Mouse (Mus musculus): ENCODE measurements at regions not wholly inside any gene's neighbourhood (a gene's known extent, or its start where the extent isn't known, plus 50 kb on each side); places are given as distances from the start of the nearest gene placed in this dataset.
A peak's percentile ranks its signal among the peaks of the same experiment; 100 is the strongest.

DNA sequence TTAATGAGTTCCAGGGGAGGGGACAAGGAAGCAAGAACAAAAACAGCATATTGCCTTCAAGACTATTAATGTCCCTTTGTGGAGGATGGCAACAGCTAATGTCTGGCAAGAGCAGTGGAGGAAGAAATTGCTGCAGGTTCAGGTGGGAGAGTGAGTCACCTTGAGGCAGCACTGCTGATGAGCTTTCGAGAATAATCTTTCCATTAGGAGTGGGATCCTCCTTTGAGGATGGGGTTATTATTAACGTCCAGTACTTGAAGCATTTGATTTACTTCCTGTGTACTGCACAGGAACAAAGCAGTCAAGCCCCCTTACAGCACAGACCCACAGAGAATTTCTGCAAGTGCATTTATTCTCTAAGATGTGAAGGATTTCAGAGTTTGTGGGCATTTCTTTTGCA, 671.2 kb upstream of the Stxbp6 start:
- WGBS = 68% methylated on average over 2 of the region's 2 CpGs
- H3K27ac ChIP-seq (ENCODE audit: insufficient read depth, low read length) = no peak overlapping the region

DNA sequence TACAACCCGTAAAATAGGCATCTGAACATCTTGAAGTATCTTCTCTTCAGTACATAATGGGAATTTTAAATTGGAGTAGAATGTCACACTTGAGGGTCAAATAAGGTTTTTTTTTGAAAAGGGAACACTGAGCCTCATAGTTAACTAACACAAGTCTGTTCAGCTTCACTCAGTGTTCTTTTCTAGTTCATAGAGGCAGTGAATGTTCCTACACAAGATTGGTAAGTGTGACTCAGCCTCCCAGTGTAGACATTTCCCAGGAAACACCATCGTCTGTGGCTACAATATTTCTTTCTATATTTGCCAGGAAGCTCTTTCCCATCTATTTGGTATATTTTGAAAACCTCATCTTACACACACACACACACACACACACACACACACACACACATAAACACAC, 670.1 kb upstream of the Stxbp6 start:
- no peaks in the 10 kb centered on the region for H3K4me1 ChIP-seq (ENCODE audit: control insufficient read depth, insufficient read depth, low read length)
- no peak overlapping the region for H3K27ac ChIP-seq (ENCODE audit: insufficient read depth, low read length)
- TF ChIP-seq CTCF (IDR thresholded peaks at IDR 0.05; ENCODE audit: borderline replicate concordance, insufficient read depth, low read depth, low read length) (no peak), POLR2A (IDR thresholded peaks at IDR 0.05; ENCODE audit: borderline replicate concordance, insufficient read depth, low read length) (no peak)
- WGBS = 89% methylated on average over 2 of the region's 2 CpGs
- no peak overlapping the region for H3K4me3 ChIP-seq (replicated peaks; ENCODE audit: insufficient read depth, low read depth, low read length)
- no peak for DNase-seq
- no peaks in the 10 kb centered on the region for H3K27me3 ChIP-seq (ENCODE audit: control insufficient read depth, insufficient read depth, low read length)

More for the DNA sequence above, 671.2 kb upstream of the Stxbp6 start:
- H3K4me3 ChIP-seq (replicated peaks; ENCODE audit: insufficient read depth, low read depth, low read length) = no peak overlapping the region
- no peak for DNase-seq
- TF ChIP-seq POLR2A (IDR thresholded peaks at IDR 0.05; ENCODE audit: borderline replicate concordance, insufficient read depth, low read length) (no peak), CTCF (IDR thresholded peaks at IDR 0.05; ENCODE audit: borderline replicate concordance, insufficient read depth, low read depth, low read length) (no peak)
- H3K27me3 ChIP-seq (ENCODE audit: control insufficient read depth, insufficient read depth, low read length) = no peaks in the 10 kb centered on the region
- H3K4me1 ChIP-seq (ENCODE audit: control insufficient read depth, insufficient read depth, low read length) = no peaks in the 10 kb centered on the region

DNA sequence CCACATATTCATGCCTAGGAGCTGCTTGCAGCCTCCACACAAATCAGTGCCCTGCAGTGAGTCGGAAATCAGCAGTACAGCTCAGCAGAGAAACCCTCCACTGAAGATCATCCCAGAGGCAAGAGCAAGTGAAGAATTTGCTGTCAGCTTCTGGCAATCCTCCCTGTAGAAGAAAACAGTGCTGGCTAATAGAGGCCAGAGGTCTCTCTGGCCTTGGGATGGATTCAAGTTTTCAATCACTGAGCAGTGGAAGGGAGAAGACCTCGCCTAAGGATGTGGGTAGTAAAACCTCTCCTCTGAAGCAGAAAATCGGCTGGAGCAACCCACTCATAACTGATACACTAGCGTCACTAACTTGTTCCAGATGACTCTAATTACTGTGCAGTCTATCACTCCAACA, 659.2 kb upstream of the Stxbp6 start:
- DNase-seq = peak in 1 of 2 experiments; percentile 4
- H3K4me1 ChIP-seq (ENCODE audit: control insufficient read depth, insufficient read depth, low read length) = no peaks in the 10 kb centered on the region
- WGBS = 12% methylated on average over 4 of the region's 4 CpGs
- TF ChIP-seq POLR2A (IDR thresholded peaks at IDR 0.05; ENCODE audit: borderline replicate concordance, insufficient read depth, low read length) (no peak), CTCF (IDR thresholded peaks at IDR 0.05; ENCODE audit: borderline replicate concordance, insufficient read depth, low read depth, low read length) (no peak)
- no peak overlapping the region for H3K4me3 ChIP-seq (replicated peaks; ENCODE audit: insufficient read depth, low read depth, low read length)
- H3K27ac ChIP-seq (ENCODE audit: insufficient read depth, low read length) = no peak overlapping the region
- no peaks in the 10 kb centered on the region for H3K27me3 ChIP-seq (ENCODE audit: control insufficient read depth, insufficient read depth, low read length)

DNA sequence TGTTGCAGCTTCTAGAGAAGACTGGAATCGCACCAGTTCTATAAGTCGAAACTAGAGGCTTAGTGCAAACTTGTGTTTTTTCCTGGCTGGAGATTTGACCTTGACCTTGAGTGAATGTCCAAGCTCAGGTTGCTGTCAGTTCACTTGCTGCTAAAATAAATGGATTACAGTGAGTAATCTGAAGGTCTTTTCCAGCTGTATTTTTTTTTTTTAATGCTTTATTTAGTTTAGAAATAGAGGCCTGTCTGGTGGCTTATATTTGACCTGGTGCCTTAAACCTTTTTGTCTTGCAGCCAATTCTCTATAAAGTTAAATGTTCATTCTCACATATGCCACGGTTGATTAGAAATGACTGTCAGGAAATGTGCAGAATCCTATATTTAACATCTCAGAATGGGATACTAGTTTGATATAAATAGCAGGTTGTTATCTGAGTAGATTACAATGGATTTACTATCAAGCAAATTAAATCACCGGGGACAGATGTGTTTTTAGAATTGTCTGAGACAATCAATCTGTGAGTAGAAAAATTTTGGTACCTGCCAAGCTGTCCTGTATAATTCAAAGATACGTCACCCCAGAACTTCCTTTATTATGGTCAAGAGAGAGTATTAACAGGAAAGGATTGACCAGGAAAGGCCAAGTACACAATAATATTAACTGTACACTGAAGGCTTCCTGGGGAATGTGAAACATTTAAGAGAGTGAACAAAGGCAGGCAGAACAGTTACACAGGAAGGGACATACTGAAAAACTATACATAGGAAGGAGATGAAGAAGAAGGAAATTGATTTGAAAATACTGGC, 650.3 kb upstream of the Stxbp6 start:
- DNase-seq = no peak
- no peak overlapping the region for H3K4me3 ChIP-seq (replicated peaks; ENCODE audit: insufficient read depth, low read depth, low read length)
- no peaks in the 10 kb centered on the region for H3K27me3 ChIP-seq (ENCODE audit: control insufficient read depth, insufficient read depth, low read length)
- H3K27ac ChIP-seq (ENCODE audit: insufficient read depth, low read length) = no peak overlapping the region
- 76% methylated on average over 5 of the region's 5 CpGs for WGBS
- no peaks in the 10 kb centered on the region for H3K4me1 ChIP-seq (ENCODE audit: control insufficient read depth, insufficient read depth, low read length)
- no peak for TF ChIP-seq POLR2A (IDR thresholded peaks at IDR 0.05; ENCODE audit: borderline replicate concordance, insufficient read depth, low read length)
- no peak for TF ChIP-seq CTCF (IDR thresholded peaks at IDR 0.05; ENCODE audit: borderline replicate concordance, insufficient read depth, low read depth, low read length)

DNA sequence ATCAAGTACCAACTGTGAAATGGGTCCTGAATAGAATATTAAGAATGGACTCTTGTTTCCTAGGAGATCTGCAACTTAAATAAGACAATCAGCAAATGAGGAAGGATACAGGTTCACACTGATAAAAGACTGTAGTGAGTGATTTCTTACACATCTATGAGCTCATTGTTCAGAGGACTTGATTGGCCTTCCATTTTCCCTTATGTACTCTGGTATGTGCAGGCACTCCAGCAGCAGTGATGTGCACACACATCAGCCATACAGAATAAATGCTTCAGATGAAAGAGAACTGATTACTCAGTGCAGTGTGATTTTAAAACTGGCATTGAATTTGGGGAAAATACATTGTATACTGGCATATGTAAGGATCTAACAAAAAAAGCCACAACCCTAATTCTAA, 636.8 kb upstream of the Stxbp6 start:
- no peaks in the 10 kb centered on the region for H3K4me1 ChIP-seq (ENCODE audit: control insufficient read depth, insufficient read depth, low read length)
- H3K27me3 ChIP-seq (ENCODE audit: control insufficient read depth, insufficient read depth, low read length) = no peaks in the 10 kb centered on the region
- no peak for TF ChIP-seq CTCF (IDR thresholded peaks at IDR 0.05; ENCODE audit: borderline replicate concordance, insufficient read depth, low read depth, low read length)
- no peak for TF ChIP-seq POLR2A (IDR thresholded peaks at IDR 0.05; ENCODE audit: borderline replicate concordance, insufficient read depth, low read length)
- no peak overlapping the region for H3K27ac ChIP-seq (ENCODE audit: insufficient read depth, low read length)
- no peak overlapping the region for H3K4me3 ChIP-seq (replicated peaks; ENCODE audit: insufficient read depth, low read depth, low read length)
- no peak for DNase-seq

DNA sequence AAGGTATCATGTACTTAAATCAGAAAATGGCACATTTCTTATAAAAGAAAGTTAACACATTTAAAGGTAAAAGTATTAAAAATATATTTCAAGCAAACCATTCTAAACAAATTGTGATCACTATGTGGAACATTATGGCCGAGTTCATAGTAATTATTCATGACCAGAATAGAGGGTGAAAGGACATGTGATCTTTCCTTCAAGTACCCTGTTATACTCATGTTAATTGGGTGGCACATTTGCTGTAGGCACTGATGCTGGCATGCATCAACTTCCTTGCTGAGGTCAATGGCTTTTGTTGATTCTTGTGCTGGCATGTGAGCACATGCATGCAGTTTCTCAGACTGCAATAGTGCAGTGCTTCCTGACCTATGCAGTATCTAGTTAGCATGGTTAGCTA, 636.3 kb upstream of the Stxbp6 start:
- Histone ChIP-seq H3K27ac (ENCODE audit: insufficient read depth, low read length) (no peak overlapping the region), H3K4me1 (ENCODE audit: control insufficient read depth, insufficient read depth, low read length) (no peaks in the 10 kb centered on the region), H3K4me3 (replicated peaks; ENCODE audit: insufficient read depth, low read depth, low read length) (no peak overlapping the region), H3K27me3 (ENCODE audit: control insufficient read depth, insufficient read depth, low read length) (no peaks in the 10 kb centered on the region)
- WGBS = 64% methylated on average over 1 of the region's 1 CpGs
- DNase-seq = no peak
- no peak for TF ChIP-seq POLR2A (IDR thresholded peaks at IDR 0.05; ENCODE audit: borderline replicate concordance, insufficient read depth, low read length)

DNA sequence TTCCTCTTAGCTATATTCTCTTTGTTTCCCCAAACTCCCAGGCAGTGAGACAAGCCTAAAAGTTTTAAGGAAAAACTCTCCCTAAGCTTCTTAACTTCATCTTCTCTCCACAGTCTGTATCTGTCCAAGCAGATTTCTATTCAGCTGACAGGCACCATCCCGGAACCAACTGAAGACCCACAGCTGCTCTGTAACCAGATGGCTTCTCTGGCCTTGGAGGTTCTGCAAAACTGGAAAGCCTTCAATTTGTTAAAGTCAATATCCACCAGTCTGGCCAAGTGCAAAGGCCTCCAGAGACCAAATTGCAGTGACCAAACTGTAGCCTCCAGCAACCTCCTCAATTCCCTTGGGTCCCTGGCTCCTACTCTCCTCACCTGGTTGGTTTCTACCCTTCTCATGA, 614.8 kb upstream of the Stxbp6 start:
- TF ChIP-seq CTCF (IDR thresholded peaks at IDR 0.05; ENCODE audit: borderline replicate concordance, insufficient read depth, low read depth, low read length) (no peak), POLR2A (IDR thresholded peaks at IDR 0.05; ENCODE audit: borderline replicate concordance, insufficient read depth, low read length) (no peak)
- no peak overlapping the region for H3K4me3 ChIP-seq (replicated peaks; ENCODE audit: insufficient read depth, low read depth, low read length)
- WGBS = 10% methylated on average over 1 of the region's 1 CpGs
- H3K4me1 ChIP-seq (ENCODE audit: control insufficient read depth, insufficient read depth, low read length) = no peaks in the 10 kb centered on the region
- no peak for DNase-seq
- no peak overlapping the region for H3K27ac ChIP-seq (ENCODE audit: insufficient read depth, low read length)
- no peaks in the 10 kb centered on the region for H3K27me3 ChIP-seq (ENCODE audit: control insufficient read depth, insufficient read depth, low read length)

DNA sequence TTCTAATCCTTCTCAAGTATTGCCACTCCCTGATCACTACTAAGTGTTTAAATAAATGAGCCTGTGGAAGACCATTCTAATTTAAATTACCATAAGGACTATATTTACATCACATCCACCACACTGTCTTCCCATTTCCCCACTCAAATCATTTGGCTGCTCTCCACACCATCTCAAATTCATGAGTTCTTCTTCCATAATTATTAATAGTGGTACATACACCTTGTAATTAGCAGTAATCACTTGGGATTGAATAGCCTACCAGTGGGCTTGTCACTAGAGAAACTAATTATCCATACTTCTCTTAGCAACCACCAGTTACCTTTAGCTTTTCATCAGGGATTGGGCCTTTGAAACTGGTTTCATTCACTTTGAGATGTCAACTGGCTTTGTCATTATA, 612.3 kb upstream of the Stxbp6 start:
- no peak for DNase-seq
- no peak overlapping the region for H3K27ac ChIP-seq (ENCODE audit: insufficient read depth, low read length)
- no peak overlapping the region for H3K4me3 ChIP-seq (replicated peaks; ENCODE audit: insufficient read depth, low read depth, low read length)
- H3K27me3 ChIP-seq (ENCODE audit: control insufficient read depth, insufficient read depth, low read length) = no peaks in the 10 kb centered on the region
- no peaks in the 10 kb centered on the region for H3K4me1 ChIP-seq (ENCODE audit: control insufficient read depth, insufficient read depth, low read length)
- TF ChIP-seq POLR2A (IDR thresholded peaks at IDR 0.05; ENCODE audit: borderline replicate concordance, insufficient read depth, low read length) = no peak
- TF ChIP-seq CTCF (IDR thresholded peaks at IDR 0.05; ENCODE audit: borderline replicate concordance, insufficient read depth, low read depth, low read length) = no peak
